Mouse (Mus musculus) liver, embryonic 11.5 days (tissue): ENCODE results near the gene Gm14190. TPM values are rescaled to one million over a fixed set of nuclear protein-coding genes. Genes with fewer than 3 reads are reported as not detected.
"Not testable (repeated sequence)": the region's sequence is repeated elsewhere in the genome, so short reads cannot be mapped to it uniquely, and the experiment has no call there.

Source experiments
- ATAC-seq: fragments of 200-750 bp; cut with Nextera tagmentation; replicated peaks from 2 replicates; pipeline ENCODE4 v1.8.0; 2017; ENCODE audit warnings: moderate number of reproducible peaks, mild to moderate bottlenecking, moderate TSS enrichment, moderate library complexity; ENCODE audit not compliant: low FRiP score
- DNase-seq: peaks from one replicate; pipeline ENCODE4 v3.0.0-alpha.2; 2017; ENCODE audit warnings: low spot score
- H3K27ac ChIP-seq: fragments of 300-500 bp; sonication (generic); 2 replicates; pipeline ENCODE4 v1.5.1; 2014; ENCODE audit warnings: mild to moderate bottlenecking, low read depth, low read length, control low read depth
- H3K27me3 ChIP-seq: fragments of 300-500 bp; sonication (generic); replicated peaks from 2 replicates; pipeline ENCODE4 v1.6.1; 2014; ENCODE audit warnings: low read length, mixed read lengths; ENCODE audit not compliant: control insufficient read depth, insufficient read depth
- H3K36me3 ChIP-seq: fragments of 300-500 bp; sonication (generic); 2 replicates; pipeline ENCODE4 v1.6.1; 2014; ENCODE audit warnings: mild to moderate bottlenecking, low read length, moderate library complexity, mixed read lengths; ENCODE audit not compliant: control insufficient read depth, insufficient read depth
- H3K4me1 ChIP-seq: fragments of 300-500 bp; sonication (generic); replicated peaks from 2 replicates; pipeline ENCODE4 v1.6.1; 2014; ENCODE audit warnings: low read length, mixed read lengths; ENCODE audit not compliant: control insufficient read depth, insufficient read depth
- H3K4me2 ChIP-seq: fragments of 300-500 bp; sonication (generic); 2 replicates; pipeline ENCODE4 v1.6.1; 2014; ENCODE audit warnings: mild to moderate bottlenecking, control low read depth, moderate library complexity
- H3K4me3 ChIP-seq: fragments of 300-500 bp; sonication (generic); 2 replicates; pipeline ENCODE4 v1.5.1; 2014; ENCODE audit warnings: low read depth, low read length, control low read depth
- H3K9ac ChIP-seq: fragments of 300-500 bp; sonication (generic); 2 replicates; pipeline ENCODE4 v1.6.1; 2014; ENCODE audit warnings: low read depth, low read length, control low read depth
- H3K9me3 ChIP-seq: fragments of 300-500 bp; sonication (generic); 2 replicates; pipeline ENCODE4 v1.6.1; 2016; ENCODE audit warnings: low read length, inconsistent platforms, mixed read lengths; ENCODE audit not compliant: control insufficient read depth
- WGBS: fragments of 180-500 bp; shearing (Covaris S2); extraction: QIAGEN DNeasy Blood & Tissue Kit; methylation state at CpG from one replicate; pipeline ENCODE4 v1.1.7; 2014; 5-methylcytosine and 5-hydroxymethylcytosine counted together
- polyA plus RNA-seq: library from polyadenylated mRNA; unstranded; fragments of >200 nt; fragmentation: Nextera tagmentation; extraction: Ambion mirVana; gene quantifications from 2 replicates; pipeline ENCODE4 v1.2.1, GENCODE M21; 2014

Gene Gm14190
- not detected in 2 replicates for polyA plus RNA-seq

- ATAC-seq: no peak
- 76% methylated on average over 1 of the region's 1 CpGs for WGBS
- DNase-seq: no peak
- Histone ChIP-seq H3K9me3 (no peaks in the 10 kb centered on the region), H3K36me3 (no peaks in the 10 kb centered on the region), H3K4me3 (no peak within 1 kb of the TSS), H3K4me2 (no peak within 1 kb of the TSS), H3K4me1 (no peaks in the 10 kb centered on the region), H3K27ac (no peak within 1 kb of the TSS), H3K27me3 (no peaks in the 10 kb centered on the region), H3K9ac (no peak within 1 kb of the TSS)
Measured at GRCm38 (mm10) chr11:99690463-99690862, at the start of gene Gm14190. Gene Gm14190 (minus strand): TSS chr11:99690740.

DNA sequence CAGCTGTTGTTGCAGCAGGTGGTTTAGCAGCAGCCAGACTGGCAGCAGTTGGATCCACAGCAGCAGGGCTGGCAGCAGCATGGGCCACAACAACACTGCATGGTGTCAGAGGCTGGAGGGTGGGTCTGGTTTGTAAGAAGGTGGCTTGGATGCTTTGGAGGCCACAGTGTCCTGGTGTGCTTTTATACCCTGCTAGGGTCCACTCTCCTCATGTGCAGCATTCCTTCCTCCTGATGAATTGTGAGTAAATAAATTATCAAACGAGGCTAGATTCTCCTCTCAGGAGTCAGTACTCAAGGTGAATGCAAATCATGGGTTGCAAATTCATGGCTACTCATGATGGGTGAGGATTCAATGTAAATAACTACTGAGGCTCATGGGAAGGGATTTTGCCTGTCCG is 43.6 kb upstream of the Gm14190 start, which contains the start of gene Gm14180:
TSS of gene Gm14180 (minus strand) at position 101 of the 400 bp plus-strand sequence.
- H3K4me3 ChIP-seq: no peak within 1 kb of the TSS
- no peak within 1 kb of the TSS for H3K27ac ChIP-seq
- H3K27me3 ChIP-seq: no peaks in the 10 kb centered on the region
- no peaks in the 10 kb centered on the region for H3K36me3 ChIP-seq
- H3K4me1 ChIP-seq: no peaks in the 10 kb centered on the region
- 68% methylated on average over 2 of the region's 2 CpGs for WGBS
- no peak within 1 kb of the TSS for H3K9ac ChIP-seq
- ATAC-seq (no peak), DNase-seq (no peak)
- H3K4me2 ChIP-seq: no peak within 1 kb of the TSS
- H3K9me3 ChIP-seq: no peaks in the 10 kb centered on the region

DNA sequence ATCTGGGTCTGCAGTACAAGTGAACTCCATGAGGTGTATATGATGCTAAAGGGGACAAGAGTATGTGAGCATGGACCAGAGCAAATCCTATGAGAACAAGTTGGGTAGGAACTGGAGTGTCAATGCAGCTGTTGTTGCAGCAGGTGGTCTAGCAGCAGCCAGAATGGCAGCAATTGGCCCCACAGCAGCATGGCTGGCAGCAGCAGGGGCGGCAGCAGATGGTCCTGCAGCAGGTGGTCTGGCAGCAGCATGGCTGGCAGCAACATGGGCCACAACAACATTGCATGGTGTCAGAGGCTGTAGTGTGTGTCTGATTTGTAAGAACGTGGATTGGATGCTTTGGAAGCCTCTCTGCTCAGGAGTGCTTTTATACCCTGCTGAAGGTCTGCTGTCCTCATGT is 33.5 kb upstream of the Gm14190 start:
- no peak for DNase-seq
- Histone ChIP-seq H3K4me2 (no peak overlapping the region), H3K9me3 (no peaks in the 10 kb centered on the region), H3K4me1 (no peaks in the 10 kb centered on the region), H3K9ac (no peak overlapping the region), H3K4me3 (no peak overlapping the region), H3K36me3 (no peaks in the 10 kb centered on the region), H3K27me3 (no peaks in the 10 kb centered on the region), H3K27ac (no peak overlapping the region)
- 57% methylated on average over 2 of the region's 2 CpGs for WGBS
- no peak for ATAC-seq

DNA sequence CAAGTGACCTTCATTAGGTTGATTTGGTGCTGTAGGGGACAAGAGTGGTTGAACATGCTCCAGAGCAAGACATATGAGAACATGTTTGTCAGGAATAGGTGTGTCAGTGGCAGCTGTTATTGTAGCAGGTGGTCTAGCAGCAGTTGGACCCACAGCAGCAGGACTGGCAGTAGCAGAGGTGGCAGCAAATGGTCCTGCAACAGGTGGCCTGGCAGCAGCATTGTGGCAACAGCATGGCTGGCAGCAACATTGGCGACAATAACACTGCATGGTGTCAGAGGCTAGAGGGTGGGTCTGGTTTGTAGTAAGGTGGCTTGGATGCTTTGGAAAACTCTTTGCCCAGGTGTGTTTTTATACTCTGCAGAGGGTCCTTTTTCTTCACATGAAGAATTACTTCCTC is 28.2 kb upstream of the Gm14190 start:
- Histone ChIP-seq H3K4me3 (no peak overlapping the region), H3K4me2 (no peak overlapping the region), H3K9me3 (no peaks in the 10 kb centered on the region), H3K27ac (no peak overlapping the region), H3K9ac (no peak overlapping the region), H3K4me1 (no peaks in the 10 kb centered on the region), H3K36me3 (no peaks in the 10 kb centered on the region), H3K27me3 (no peaks in the 10 kb centered on the region)
- ATAC-seq (no peak), DNase-seq (no peak)
- 83% methylated on average over 1 of the region's 1 CpGs for WGBS

GRCm38 (mm10) chr11:99685235-99685634 is 5.3 kb downstream of the Gm14190 start:
- 55% methylated on average over 1 of the region's 1 CpGs for WGBS
- H3K4me1 ChIP-seq, H3K27ac ChIP-seq, H3K4me2 ChIP-seq, ATAC-seq, DNase-seq, H3K9ac ChIP-seq, H3K27me3 ChIP-seq, H3K9me3 ChIP-seq, H3K36me3 ChIP-seq, H3K4me3 ChIP-seq: not testable (repeated sequence)

DNA sequence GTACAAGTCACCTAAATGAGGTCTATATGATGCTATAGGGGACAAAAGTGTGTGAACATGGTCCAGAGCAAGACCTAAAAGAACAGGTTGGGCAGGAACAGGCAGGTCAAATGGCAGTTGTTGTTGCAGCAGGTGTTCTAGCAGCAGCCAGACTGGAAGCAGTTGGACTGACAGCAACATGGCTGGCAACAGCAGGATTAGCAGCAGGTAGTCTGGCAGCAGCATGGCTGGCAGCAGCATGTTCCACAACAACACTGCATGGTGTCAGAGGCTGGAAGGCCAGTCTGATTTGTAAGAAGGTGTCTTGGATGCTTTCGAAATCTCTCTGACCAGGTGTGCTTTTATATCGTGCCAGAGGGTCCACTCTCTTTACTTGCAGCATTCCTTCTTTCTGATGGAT is 7.1 kb downstream of the Gm14190 start:
- Histone ChIP-seq H3K9me3 (no peaks in the 10 kb centered on the region), H3K27ac (no peak overlapping the region), H3K4me1 (no peaks in the 10 kb centered on the region), H3K4me3 (no peak overlapping the region), H3K4me2 (no peak overlapping the region), H3K36me3 (no peaks in the 10 kb centered on the region), H3K9ac (no peak overlapping the region), H3K27me3 (no peaks in the 10 kb centered on the region)
- WGBS: 71% methylated on average over 2 of the region's 2 CpGs
- ATAC-seq: no peak
- DNase-seq: no peak

DNA sequence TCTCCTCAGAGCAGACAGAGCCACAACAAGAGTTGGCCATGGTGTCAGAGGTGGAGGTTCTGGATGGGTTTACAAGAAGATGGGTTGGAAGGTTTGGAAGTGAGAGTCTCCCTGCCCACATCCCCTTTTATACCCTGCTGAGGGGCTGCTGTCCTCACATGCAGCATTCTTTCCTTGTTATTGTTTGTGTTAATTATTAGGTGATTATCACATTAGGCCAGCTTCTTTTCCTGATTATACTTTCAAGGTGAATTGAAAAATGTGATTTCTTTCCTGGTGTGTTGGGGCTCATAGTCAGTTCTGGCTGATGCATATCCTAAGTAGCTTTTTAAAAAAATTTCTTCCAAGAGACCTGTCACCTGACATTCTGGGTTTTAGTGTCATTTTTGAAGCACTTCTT is 24.7 kb downstream of the Gm14190 start, which contains the start of gene Krtap4-6:
TSS of gene Krtap4-6 (minus strand) at position 101 of the 400 bp plus-strand sequence.
- no peak within 1 kb of the TSS for H3K4me3 ChIP-seq
- ATAC-seq: no peak
- H3K9ac ChIP-seq: no peak within 1 kb of the TSS
- no peak within 1 kb of the TSS for H3K27ac ChIP-seq
- no peaks in the 10 kb centered on the region for H3K4me1 ChIP-seq
- H3K36me3 ChIP-seq: no peaks in the 10 kb centered on the region
- no peak within 1 kb of the TSS for H3K4me2 ChIP-seq
- no peak for DNase-seq
- no peaks in the 10 kb centered on the region for H3K9me3 ChIP-seq
- no peaks in the 10 kb centered on the region for H3K27me3 ChIP-seq

- 85% methylated on average over 10 of the region's 10 CpGs for WGBS
- no peaks in the 10 kb centered on the region for H3K9me3 ChIP-seq
- H3K4me1 ChIP-seq: no peaks in the 10 kb centered on the region
- ATAC-seq (no peak), DNase-seq (no peak)
- H3K4me3 ChIP-seq: no peak overlapping the region
- H3K36me3 ChIP-seq: no peaks in the 10 kb centered on the region
- H3K9ac ChIP-seq: no peak overlapping the region
- H3K27ac ChIP-seq: no peak overlapping the region
- H3K4me2 ChIP-seq: no peak overlapping the region
- no peaks in the 10 kb centered on the region for H3K27me3 ChIP-seq
Measured at GRCm38 (mm10) chr11:99662802-99663201, 27.7 kb downstream of the Gm14190 start.

DNA sequence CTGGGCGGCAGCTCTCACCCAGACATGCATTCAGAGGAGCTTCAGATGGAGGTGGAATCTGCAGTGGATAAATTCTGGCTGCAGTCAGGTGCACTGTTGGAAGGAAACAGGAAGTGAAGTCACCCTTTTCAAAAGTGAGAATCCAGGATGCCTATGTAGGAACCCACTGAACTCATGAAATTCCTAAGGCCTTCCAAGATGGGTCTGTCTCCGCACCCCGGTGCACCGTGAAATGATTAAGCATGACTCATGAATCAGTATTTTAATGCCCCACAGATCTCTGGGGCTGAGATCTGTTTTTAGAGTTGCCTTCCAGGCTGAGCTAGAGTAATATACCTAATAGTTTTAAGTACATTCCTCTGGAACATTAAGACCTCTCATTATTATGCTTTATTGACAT is 31.3 kb downstream of the Gm14190 start:
- no peaks in the 10 kb centered on the region for H3K4me1 ChIP-seq
- no peak overlapping the region for H3K4me2 ChIP-seq
- DNase-seq (no peak), ATAC-seq (no peak)
- H3K9me3 ChIP-seq: no peaks in the 10 kb centered on the region
- no peak overlapping the region for H3K9ac ChIP-seq
- H3K36me3 ChIP-seq: no peaks in the 10 kb centered on the region
- H3K27ac ChIP-seq: no peak overlapping the region
- no peak overlapping the region for H3K4me3 ChIP-seq
- 78% methylated on average over 4 of the region's 4 CpGs for WGBS
- H3K27me3 ChIP-seq: no peaks in the 10 kb centered on the region
